In the genomic region with DNA sequence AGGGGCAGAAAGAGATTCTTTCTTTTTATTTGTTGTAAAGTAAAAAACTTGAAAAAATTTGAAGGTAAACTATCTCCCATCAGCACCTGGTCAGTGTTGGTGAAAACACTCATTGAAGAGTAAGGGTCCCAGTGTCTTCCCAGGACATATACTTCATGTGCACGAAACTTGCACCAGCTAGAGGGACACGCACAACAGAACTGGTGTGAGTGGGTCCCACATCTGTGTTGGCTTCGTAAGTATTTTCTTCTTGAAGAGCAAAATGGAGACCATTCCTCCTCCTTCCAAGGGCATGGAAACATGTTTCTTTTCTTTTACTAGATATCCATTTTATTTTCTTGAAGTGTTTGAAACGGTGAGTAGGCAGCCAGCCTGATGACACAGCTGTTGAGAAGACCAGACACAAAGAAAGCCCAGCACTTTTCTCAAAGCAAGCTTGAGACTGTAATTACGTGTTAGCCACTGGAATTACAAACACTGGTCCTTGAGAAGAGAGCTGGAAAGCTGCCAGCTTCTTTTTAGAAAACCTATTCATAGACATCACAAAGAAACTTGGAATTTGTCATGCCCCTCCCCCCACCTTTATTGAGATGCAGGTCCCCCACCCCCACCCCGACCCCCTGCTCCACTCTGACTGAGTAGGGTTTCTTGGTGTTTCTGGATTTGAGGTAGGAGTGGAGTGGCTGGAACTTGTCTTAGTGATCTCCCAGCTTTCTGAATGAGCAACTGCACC, we compare ENCODE assay signal across 16 mouse cellular contexts. TPM values are rescaled to one million over a fixed set of nuclear protein-coding genes. Genes with fewer than 3 reads are reported as not detected.
A peak's percentile ranks its signal among the peaks of the same experiment; 100 is the strongest.
DNase-seq lines count a peak whose midpoint lies in the region; ATAC-seq and TF ChIP-seq lines count a peak whose summit lies in the region.
"Had no signal": no experiment of that assay in that cellular context is flagged by ENCODE, and none has a peak within 500 bp of the region (broad histone marks: within the 10 kb centered on the region; RNA-seq: fewer than 3 reads in every experiment).

No protein-coding gene starts in this region.

- DNase-seq in lung, embryonic 14.5 days, result peak; percentile 93
- no peak for DNase-seq in lung, postnatal 14 days
- DNase-seq in embryonic facial prominence, embryonic 10.5 days (ENCODE audit: low spot score), result peak; percentile 30
- DNase-seq in spleen, adult 18-20 months, result no peak
- DNase-seq in adrenal gland, postnatal 36 days, result no peak
- no peak for DNase-seq in gastrocnemius, postnatal 10 days
- DNase-seq: cerebellum, postnatal 14 days had no signal

- WGBS in lung, embryonic 14.5 days, result 31% methylated on average over 6 of the region's 6 CpGs
- WGBS in embryonic facial prominence, embryonic 10.5 days, result 51% methylated on average over 6 of the region's 6 CpGs
- 31% methylated on average over 6 of the region's 6 CpGs for WGBS in hindbrain, embryonic 12.5 days
- 33% methylated on average over 6 of the region's 6 CpGs for WGBS in midbrain, embryonic 16.5 days

- TF ChIP-seq CTCF in lung, embryonic 14.5 days (IDR thresholded peaks at IDR 0.05; ENCODE audit: low read depth), result no peak

- H3K27ac ChIP-seq in lung, embryonic 14.5 days (ENCODE audit: low read depth), result peak overlapping the region; percentile 79; the same call in 1 of the 2 replicates
- no peak overlapping the region; the same call in 1 of the 2 replicates for H3K27ac ChIP-seq in embryonic facial prominence, embryonic 10.5 days (replicated peaks)
- no peak overlapping the region for H3K27ac ChIP-seq in hindbrain, embryonic 12.5 days
- H3K27ac ChIP-seq in midbrain, embryonic 16.5 days (ENCODE audit: low read length), result no peak overlapping the region
- H3K27ac ChIP-seq: heart, embryonic 10.5 days; layer of hippocampus, adult 2 months had no signal

- no peak overlapping the region for H3K4me3 ChIP-seq in lung, embryonic 14.5 days (ENCODE audit: low read depth, low read length)
- no peak overlapping the region for H3K4me3 ChIP-seq in embryonic facial prominence, embryonic 10.5 days
- H3K4me3 ChIP-seq in hindbrain, embryonic 12.5 days, result no peak overlapping the region
- no peak overlapping the region for H3K4me3 ChIP-seq in midbrain, embryonic 16.5 days (ENCODE audit: low read depth, low read length)
- H3K4me3 ChIP-seq: heart, embryonic 10.5 days; layer of hippocampus, adult 2 months had no signal

- H3K4me1 ChIP-seq in lung, embryonic 14.5 days (ENCODE audit: insufficient read depth), result peaks cover 26% of the 10 kb centered on the region
- H3K4me1 ChIP-seq in embryonic facial prominence, embryonic 10.5 days, result peaks cover 20% of the 10 kb centered on the region
- H3K4me1 ChIP-seq in hindbrain, embryonic 12.5 days, result peaks cover 14% of the 10 kb centered on the region
- no peaks in the 10 kb centered on the region for H3K4me1 ChIP-seq in midbrain, embryonic 16.5 days (ENCODE audit: control insufficient read depth, insufficient read depth, low read length)

- no peaks in the 10 kb centered on the region for H3K9me3 ChIP-seq in lung, embryonic 14.5 days (ENCODE audit: low read depth, low read length)
- no peaks in the 10 kb centered on the region for H3K9me3 ChIP-seq in embryonic facial prominence, embryonic 10.5 days
- H3K9me3 ChIP-seq in hindbrain, embryonic 12.5 days (replicated peaks), result no peaks in the 10 kb centered on the region
- H3K9me3 ChIP-seq in midbrain, embryonic 16.5 days (replicated peaks; ENCODE audit: control insufficient read depth, low read length, poor library complexity, severe bottlenecking), result no peaks in the 10 kb centered on the region
- H3K9me3 ChIP-seq: heart, embryonic 10.5 days had no signal

- H3K36me3 ChIP-seq in lung, embryonic 14.5 days (ENCODE audit: insufficient read depth), result no peaks in the 10 kb centered on the region
- H3K36me3 ChIP-seq in embryonic facial prominence, embryonic 10.5 days (replicated peaks), result no peaks in the 10 kb centered on the region
- no peaks in the 10 kb centered on the region for H3K36me3 ChIP-seq in hindbrain, embryonic 12.5 days
- H3K36me3 ChIP-seq in midbrain, embryonic 16.5 days (ENCODE audit: control insufficient read depth, insufficient read depth, low read length), result no peaks in the 10 kb centered on the region
- H3K36me3 ChIP-seq: heart, embryonic 10.5 days had no signal

- H3K9ac ChIP-seq in lung, embryonic 14.5 days, result no peak overlapping the region
- no peak overlapping the region for H3K9ac ChIP-seq in hindbrain, embryonic 12.5 days
- H3K9ac ChIP-seq in midbrain, embryonic 16.5 days (ENCODE audit: low read depth, low read length), result no peak overlapping the region

- H3K27me3 ChIP-seq in lung, embryonic 14.5 days (ENCODE audit: insufficient read depth, low read length), result no peaks in the 10 kb centered on the region
- H3K27me3 ChIP-seq in embryonic facial prominence, embryonic 10.5 days (replicated peaks; ENCODE audit: low read depth, poor library complexity, severe bottlenecking), result no peaks in the 10 kb centered on the region
- H3K27me3 ChIP-seq in hindbrain, embryonic 12.5 days, result no peaks in the 10 kb centered on the region
- no peaks in the 10 kb centered on the region for H3K27me3 ChIP-seq in midbrain, embryonic 16.5 days (ENCODE audit: control insufficient read depth, insufficient read depth, low read depth, low read length)
- H3K27me3 ChIP-seq: Patski had no signal

- ATAC-seq in lung, embryonic 14.5 days (ENCODE audit: insufficient read depth), result peak; percentile 50
- ATAC-seq in hindbrain, embryonic 12.5 days (ENCODE audit: low FRiP score), result peak; percentile 87
- peak; percentile 42; the same call in 1 of the 2 replicates for ATAC-seq in midbrain, embryonic 16.5 days
- ATAC-seq: Patski had no signal

- H3K4me2 ChIP-seq in lung, embryonic 14.5 days, result no peak overlapping the region
- H3K4me2 ChIP-seq in hindbrain, embryonic 12.5 days (replicated peaks), result no peak overlapping the region
- H3K4me2 ChIP-seq in midbrain, embryonic 16.5 days (ENCODE audit: low read length), result no peak overlapping the region

RNA-seq across cellular contexts. Expression of gene Gm11111, which starts 14.1 kb away (rescaled TPM):
- polyA plus RNA-seq in lung, embryonic 14.5 days (2014; fragmentation: Nextera tagmentation; extraction: Ambion mirVana), result not detected in 2 replicates
- not detected in 2 replicates for polyA plus RNA-seq in embryonic facial prominence, embryonic 10.5 days (2016; fragmentation: Nextera tagmentation; extraction: Ambion mirVana)
- polyA plus RNA-seq in hindbrain, embryonic 12.5 days (2016; fragmentation: Nextera tagmentation; extraction: Ambion mirVana), result not detected in 2 replicates
- polyA plus RNA-seq in midbrain, embryonic 16.5 days (2015; fragmentation: Nextera tagmentation; extraction: Ambion mirVana), result not detected in 2 replicates
- not detected for total RNA-seq in adrenal gland, postnatal 36 days (2021)
- not detected for total RNA-seq in gastrocnemius, postnatal 10 days (2021)
- total RNA-seq: adrenal gland, postnatal 4 days; layer of hippocampus, adult 2 months; liver, adult 2 months had no signal
- polyA plus RNA-seq: heart, embryonic 10.5 days; intestine, embryonic 14.5 days; liver, adult 2 months; Patski; stomach, embryonic 14.5 days had no signal

Comparison
In these comparisons a context has a peak if more than half of its experiments do, and no peak if none do; other contexts are left out.
1. DNase-seq: peak in lung, embryonic 14.5 days (single experiment) and embryonic facial prominence, embryonic 10.5 days (single experiment); none in lung, postnatal 14 days (single experiment), spleen, adult 18-20 months (0 of 2), adrenal gland, postnatal 36 days (0 of 2) and gastrocnemius, postnatal 10 days (single experiment).
2. Peak in every context shown above with its lines, with median percentiles within 50 percentile points of each other: ATAC-seq.